Mouse (Mus musculus) G1E (cell line): ENCODE measurements around the gene Gm26602.

Experiments used
- CTCF ChIP-seq: IDR thresholded peaks from 2 replicates; pipeline ENCODE4 v1.5.1; 2012; ENCODE audit warnings: low read depth, low read length, inconsistent platforms, mixed read lengths
- POLR2AphosphoS5 ChIP-seq: IDR thresholded peaks from 2 replicates; pipeline ENCODE4 v1.6.1; 2012; ENCODE audit warnings: low read depth, low read length, inconsistent platforms; ENCODE audit not compliant: insufficient replicate concordance

DNA sequence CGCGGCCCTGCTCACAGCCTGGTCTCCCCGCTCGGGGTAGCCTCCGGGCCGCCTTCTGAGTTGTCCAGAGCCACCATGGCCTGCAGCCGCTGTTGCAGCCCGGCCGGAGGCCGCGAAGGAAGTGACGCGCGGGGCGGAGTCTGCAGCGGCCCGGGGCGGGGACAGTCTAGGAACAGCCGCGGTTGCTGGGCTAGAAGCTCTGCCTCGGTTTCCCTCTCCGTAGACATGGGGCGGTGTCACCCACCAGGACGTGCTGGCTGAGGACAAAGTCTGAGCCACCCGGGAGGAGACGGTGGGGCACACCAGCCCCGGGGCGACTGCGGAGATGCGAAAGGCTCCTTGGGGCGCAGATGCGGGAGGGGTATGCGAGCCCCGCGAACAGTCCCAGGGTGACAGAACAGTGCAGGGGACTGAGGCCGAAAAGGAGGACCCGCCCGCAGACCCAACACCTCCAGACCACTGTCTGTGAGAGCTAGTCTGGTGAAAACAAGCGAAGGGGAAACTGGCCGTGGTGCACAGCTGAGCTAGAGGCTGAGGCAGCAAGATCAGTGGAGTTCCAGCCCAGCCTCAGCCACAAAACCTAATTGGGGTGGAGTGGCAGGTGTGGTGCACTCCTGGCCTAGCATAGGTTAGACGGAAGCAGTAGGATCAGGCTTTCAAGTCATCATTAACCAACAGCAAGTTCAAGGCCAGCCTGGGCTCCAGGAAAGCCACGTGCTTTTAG lies 6.3 kb downstream of the Gm26602 start, which contains the start of gene Kiss1r:
- TF ChIP-seq CTCF (no peak), POLR2AphosphoS5 (no peak)
